7 mouse cellular contexts compared by ENCODE assay signal in genomic region chr7:4526341-4527301, GRCm38 (mm10). TPM values are rescaled to one million over a fixed set of nuclear protein-coding genes. Genes with fewer than 3 reads are reported as not detected.
DNase-seq lines count a peak whose midpoint lies in the region; TF ChIP-seq lines count a peak whose summit lies in the region.

No protein-coding gene starts in this region.

- peak; percentile 70 for DNase-seq in adrenal gland, adult 2 months
- peak; percentile 82 for DNase-seq in gastrocnemius, postnatal 10 days
- peak; percentile 82 for DNase-seq in hindlimb bud, embryonic 11.5 days (ENCODE audit: extremely low spot score, low read depth, low spot score)
- DNase-seq in left cerebral cortex, postnatal 36 days (ENCODE audit: low spot score in 2 of 2): peak; percentile 65 to 66
- DNase-seq in midbrain, embryonic 10.5 days (ENCODE audit: low spot score): peak; percentile 92
- peak; percentile 71 for DNase-seq in skeletal muscle tissue, adult 2 months (ENCODE audit: low read depth, low spot score)

- H3K27me3 ChIP-seq in midbrain, embryonic 10.5 days (ENCODE audit: low read depth, poor library complexity, severe bottlenecking): peaks cover 58% of the 10 kb centered on the region

- no peaks in the 10 kb centered on the region for H3K4me1 ChIP-seq in cortical plate, adult 2 months (ENCODE audit: control insufficient read depth, insufficient read depth, low read length)
- peaks cover 26% of the 10 kb centered on the region for H3K4me1 ChIP-seq in midbrain, embryonic 10.5 days

- no peak; the same call in 1 of the 2 replicates for TF ChIP-seq POLR2A in cortical plate, adult 2 months (IDR thresholded peaks at IDR 0.05; ENCODE audit: extremely low read depth, insufficient read depth, low read length)

- 26% methylated on average over 40 of the region's 40 CpGs for WGBS in midbrain, embryonic 10.5 days

- peak overlapping the region; percentile 10; the same call in 1 of the 2 replicates for H3K4me3 ChIP-seq in cortical plate, adult 2 months (ENCODE audit: insufficient read depth, low read length)
- peak overlapping the region; percentile 50 for H3K4me3 ChIP-seq in midbrain, embryonic 10.5 days

- no peaks in the 10 kb centered on the region for H3K36me3 ChIP-seq in midbrain, embryonic 10.5 days

- intact Hi-C loops in left cerebral cortex, postnatal 36 days (cut with DNase I): loop anchor here (10.0 kb wide), 1 partner anchor 92 kb away; no protein-coding TSS in a partner anchor

- H3K9me3 ChIP-seq in midbrain, embryonic 10.5 days (replicated peaks): 0 out of 2 replicates have a peak, but pooled peaks cover 3% of the 10 kb centered on the region

- no peak overlapping the region for H3K27ac ChIP-seq in cortical plate, adult 2 months (ENCODE audit: insufficient read depth, low read length)
- H3K27ac ChIP-seq in midbrain, embryonic 10.5 days (replicated peaks): peak overlapping the region; percentile 84

- peak; percentile 64 for TF ChIP-seq CTCF in cortical plate, adult 2 months (IDR thresholded peaks at IDR 0.05; ENCODE audit: extremely low read depth, insufficient read depth, low read length)

RNA-seq across cellular contexts. Expression of gene Tnni3, which starts 2.6 kb away (rescaled TPM):
- total RNA-seq in adrenal gland, adult 2 months (2021): 1 to 10 TPM in 1 of 2 experiments, not detected in 1; 1.7 TPM
- polyA plus RNA-seq in adrenal gland, adult 2 months (2012; rRNA removed): 3.3 and 4.7 TPM in 2 replicates
- polyA plus RNA-seq in cortical plate, adult 2 months (2012; rRNA removed): 1.3 and 1.9 TPM in 2 replicates
- 1 to 10 TPM; 1.4 to 2.3 TPM for total RNA-seq in gastrocnemius, postnatal 10 days (2021)
- total RNA-seq in left cerebral cortex, postnatal 36 days (2021): under 1 TPM in 1 of 2 experiments, not detected in 1; 0.52 TPM
- 2.0 and 2.3 TPM in 2 replicates for polyA plus RNA-seq in midbrain, embryonic 10.5 days (2016; fragmentation: Nextera tagmentation; extraction: Ambion mirVana)

RNA-seq across cellular contexts. Expression of gene Dnaaf3, which starts 5.6 kb away (rescaled TPM):
- under 1 TPM; 0.66 to 0.98 TPM for total RNA-seq in adrenal gland, adult 2 months (2021)
- polyA plus RNA-seq in adrenal gland, adult 2 months (2012; rRNA removed): 2.7 and 3.0 TPM in 2 replicates
- polyA plus RNA-seq in cortical plate, adult 2 months (2012; rRNA removed): 1.0 and 1.3 TPM in 2 replicates
- under 1 TPM; 0.14 to 0.23 TPM for total RNA-seq in gastrocnemius, postnatal 10 days (2021)
- under 1 TPM; 0.27 to 0.34 TPM for total RNA-seq in left cerebral cortex, postnatal 36 days (2021)
- polyA plus RNA-seq in midbrain, embryonic 10.5 days (2016; fragmentation: Nextera tagmentation; extraction: Ambion mirVana): 1.8 and 2.2 TPM in 2 replicates

RNA-seq across cellular contexts. Expression of gene Tnnt1, which starts 10.4 kb away (rescaled TPM):
- total RNA-seq in adrenal gland, adult 2 months (2021): 1 to 10 TPM in 1 of 2 experiments, under 1 TPM in 1; 0.37 to 1.6 TPM
- 0.17 TPM in 1 of 2 replicates, not detected in the other for polyA plus RNA-seq in adrenal gland, adult 2 months (2012; rRNA removed)
- polyA plus RNA-seq in cortical plate, adult 2 months (2012; rRNA removed): 9.6 and 10.1 TPM in 2 replicates
- total RNA-seq in gastrocnemius, postnatal 10 days (2021): 100 to 1,000 TPM; 288 to 386 TPM
- total RNA-seq in left cerebral cortex, postnatal 36 days (2021): 1 to 10 TPM; 5.9 to 9.4 TPM
- polyA plus RNA-seq in midbrain, embryonic 10.5 days (2016; fragmentation: Nextera tagmentation; extraction: Ambion mirVana): 4.7 and 6.0 TPM in 2 replicates

RNA-seq across cellular contexts. Expression of gene Syt5, which starts 20.7 kb away (rescaled TPM):
- total RNA-seq in adrenal gland, adult 2 months (2021): 10 to 100 TPM in 1 of 2 experiments, 1 to 10 TPM in 1; 7.7 to 11.6 TPM
- 4.1 and 5.2 TPM in 2 replicates for polyA plus RNA-seq in adrenal gland, adult 2 months (2012; rRNA removed)
- 218 and 229 TPM in 2 replicates for polyA plus RNA-seq in cortical plate, adult 2 months (2012; rRNA removed)
- total RNA-seq in gastrocnemius, postnatal 10 days (2021): under 1 TPM; 0.16 to 0.25 TPM
- 100 to 1,000 TPM; 263 to 298 TPM for total RNA-seq in left cerebral cortex, postnatal 36 days (2021)
- polyA plus RNA-seq in midbrain, embryonic 10.5 days (2016; fragmentation: Nextera tagmentation; extraction: Ambion mirVana): 5.0 and 9.8 TPM in 2 replicates

RNA-seq across cellular contexts. Expression of gene Ppp1r12c, which starts 25.1 kb away (rescaled TPM):
- total RNA-seq in adrenal gland, adult 2 months (2021): 100 to 1,000 TPM in 1 of 2 experiments, 10 to 100 TPM in 1; 93.3 to 102 TPM
- 101 and 164 TPM in 2 replicates for polyA plus RNA-seq in adrenal gland, adult 2 months (2012; rRNA removed)
- polyA plus RNA-seq in cortical plate, adult 2 months (2012; rRNA removed): 105 and 107 TPM in 2 replicates
- 10 to 100 TPM; 37.9 to 52.6 TPM for total RNA-seq in gastrocnemius, postnatal 10 days (2021)
- 100 to 1,000 TPM; 142 to 168 TPM for total RNA-seq in left cerebral cortex, postnatal 36 days (2021)
- polyA plus RNA-seq in midbrain, embryonic 10.5 days (2016; fragmentation: Nextera tagmentation; extraction: Ambion mirVana): 33.5 and 40.4 TPM in 2 replicates

Comparison
In these comparisons a context has a peak if more than half of its experiments do, and no peak if none do; other contexts are left out.
1. RNA of gene Tnnt1, which starts 10.4 kb away (total RNA-seq): 288 to 386 TPM in gastrocnemius, postnatal 10 days; 5.9 to 9.4 TPM in left cerebral cortex, postnatal 36 days and 0.37 to 1.6 TPM in adrenal gland, adult 2 months; every median in the first group is over 10 times any median in the second.
2. Peak in every context shown above with its lines, with median percentiles within 50 percentile points of each other: DNase-seq.